Mouse (Mus musculus): ENCODE results near the gene Lrp2. TPM values are rescaled to one million over a fixed set of nuclear protein-coding genes. Genes with fewer than 3 reads are reported as not detected.

The Lrp2 gene
- total RNA-seq, 2 experiments from 2014 or later, result not detected

GRCm38 (mm10) chr2:69511766-69512165 lies 74.1 kb downstream of the Lrp2 start:
- no peak for DNase-seq

- no peak for DNase-seq
Observed at GRCm38 (mm10) chr2:69500357-69500756, 85.5 kb downstream of the Lrp2 start.

- DNase-seq, result no peak
Observed at GRCm38 (mm10) chr2:69493130-69493529, 92.7 kb downstream of the Lrp2 start.

- no peak for DNase-seq
Observed at GRCm38 (mm10) chr2:69480965-69481364, 104.9 kb downstream of the Lrp2 start.

- no peak for DNase-seq
Observed at GRCm38 (mm10) chr2:69479859-69480258, 106.0 kb downstream of the Lrp2 start.

GRCm38 (mm10) chr2:69476901-69477300 lies 109.0 kb downstream of the Lrp2 start:
- DNase-seq, result no peak

GRCm38 (mm10) chr2:69475177-69475576 lies 110.7 kb downstream of the Lrp2 start:
- DNase-seq, result no peak

GRCm38 (mm10) chr2:69471837-69472236 lies 114.0 kb downstream of the Lrp2 start:
- no peak for DNase-seq

GRCm38 (mm10) chr2:69463609-69464008 lies 122.3 kb downstream of the Lrp2 start:
- DNase-seq, result no peak

GRCm38 (mm10) chr2:69459481-69459880 lies 126.4 kb downstream of the Lrp2 start:
- no peak for DNase-seq

- no peak for DNase-seq
Observed at GRCm38 (mm10) chr2:69451128-69451527, 134.7 kb downstream of the Lrp2 start.

- DNase-seq, result no peak
Observed at GRCm38 (mm10) chr2:69448581-69448980, 137.3 kb downstream of the Lrp2 start.

- DNase-seq, result no peak
Observed at GRCm38 (mm10) chr2:69445896-69446472, 139.9 kb downstream of the Lrp2 start.

GRCm38 (mm10) chr2:69441656-69442055 lies 144.2 kb downstream of the Lrp2 start:
- DNase-seq, result no peak

GRCm38 (mm10) chr2:69428116-69428515 lies 157.7 kb downstream of the Lrp2 start:
- DNase-seq, result no peak

GRCm38 (mm10) chr2:69427141-69427540 lies 158.7 kb downstream of the Lrp2 start:
- no peak for DNase-seq

GRCm38 (mm10) chr2:69426081-69426480 lies 159.8 kb downstream of the Lrp2 start:
- no peak for DNase-seq

GRCm38 (mm10) chr2:69424829-69425228 lies 161.0 kb downstream of the Lrp2 start:
- no peak for DNase-seq

- no peak for DNase-seq
Observed at GRCm38 (mm10) chr2:69418294-69418881, 167.5 kb downstream of the Lrp2 start.

GRCm38 (mm10) chr2:69415070-69415469 lies 170.8 kb downstream of the Lrp2 start:
- no peak for DNase-seq

- no peak for DNase-seq
Observed at GRCm38 (mm10) chr2:69414539-69414938, 171.3 kb downstream of the Lrp2 start.

- DNase-seq, result no peak
Observed at GRCm38 (mm10) chr2:69405692-69406091, 180.2 kb downstream of the Lrp2 start.

- no peak for DNase-seq
Observed at GRCm38 (mm10) chr2:69402309-69402708, 183.6 kb downstream of the Lrp2 start.

GRCm38 (mm10) chr2:69401891-69402290 lies 184.0 kb downstream of the Lrp2 start:
- DNase-seq, result no peak

All from gastrocnemius, postnatal 25 days (tissue).